Mouse (Mus musculus): ENCODE data around the gene Col11a2.

DNA sequence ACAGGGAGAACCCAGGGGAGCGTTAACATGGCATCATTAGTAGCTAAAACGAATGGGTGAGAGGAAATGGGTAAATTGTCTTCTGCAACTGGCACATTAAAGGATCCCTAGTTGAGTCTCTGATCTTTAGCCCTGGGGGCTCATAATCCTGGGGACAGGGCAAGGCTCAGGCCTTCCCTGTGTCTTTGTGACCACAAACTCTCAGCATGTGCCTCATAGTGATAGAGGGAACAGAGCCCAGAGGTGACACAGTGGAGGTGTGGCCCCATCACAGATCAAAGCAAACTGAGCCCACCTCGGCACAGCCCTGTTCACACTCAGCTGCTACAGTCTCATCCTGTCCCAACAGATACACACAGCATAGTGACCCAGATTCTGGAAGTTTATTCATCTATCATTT lies 43.6 kb upstream of the Col11a2 start:
- TF ChIP-seq CTCF (IDR thresholded peaks at IDR 0.05; ENCODE audit: low read depth) (no peak), EP300 (IDR thresholded peaks at IDR 0.05; ENCODE audit: low read depth) (no peak)

All from liver, embryonic 14.5 days (tissue).